Mouse (Mus musculus): ENCODE results near the gene Hecw1. TPM values are rescaled to one million over a fixed set of nuclear protein-coding genes. Genes with fewer than 3 reads are reported as not detected.

Hecw1 gene
- not detected in 2 replicates for total RNA-seq (2021)
- long read RNA-seq: 0 reads

- DNase-seq: no peak
These were observed at the start of gene Hecw1 for GRCm38 (mm10) chr13:14522906-14523269. Gene Hecw1 (minus strand): TSS chr13:14523228.

- no peak for DNase-seq
These were observed 38.3 kb upstream of the Hecw1 start for GRCm38 (mm10) chr13:14561336-14561735.

GRCm38 (mm10) chr13:14552628-14553027 is 29.6 kb upstream of the Hecw1 start:
- DNase-seq: no peak

- no peak for DNase-seq
These were observed 19.8 kb upstream of the Hecw1 start for GRCm38 (mm10) chr13:14542860-14543259.

GRCm38 (mm10) chr13:14522128-14522905 is 711 bp downstream of the Hecw1 start:
- no peak for DNase-seq

GRCm38 (mm10) chr13:14521746-14522127 is 1.3 kb downstream of the Hecw1 start:
- no peak for DNase-seq

- no peak for DNase-seq
These were observed 3.4 kb downstream of the Hecw1 start for GRCm38 (mm10) chr13:14519605-14520004.

- no peak for DNase-seq
These were observed 5.5 kb downstream of the Hecw1 start for GRCm38 (mm10) chr13:14517478-14517877.

GRCm38 (mm10) chr13:14515106-14515505 is 7.9 kb downstream of the Hecw1 start:
- DNase-seq: no peak

- no peak for DNase-seq
These were observed 9.1 kb downstream of the Hecw1 start for GRCm38 (mm10) chr13:14513934-14514333.

- DNase-seq: no peak
These were observed 16.3 kb downstream of the Hecw1 start for GRCm38 (mm10) chr13:14506765-14507164.

- DNase-seq: no peak
These were observed 22.8 kb downstream of the Hecw1 start for GRCm38 (mm10) chr13:14500251-14500650.

- no peak for DNase-seq
These were observed 24.2 kb downstream of the Hecw1 start for GRCm38 (mm10) chr13:14498780-14499179.

- no peak for DNase-seq
These were observed 26.1 kb downstream of the Hecw1 start for GRCm38 (mm10) chr13:14496954-14497353.

- DNase-seq: no peak
These were observed 35.2 kb downstream of the Hecw1 start for GRCm38 (mm10) chr13:14487812-14488211.

GRCm38 (mm10) chr13:14471121-14471520 is 51.9 kb downstream of the Hecw1 start:
- no peak for DNase-seq

- DNase-seq: no peak
These were observed 55.5 kb downstream of the Hecw1 start for GRCm38 (mm10) chr13:14467517-14467916.

GRCm38 (mm10) chr13:14461036-14461435 is 62.0 kb downstream of the Hecw1 start:
- DNase-seq: no peak

GRCm38 (mm10) chr13:14457043-14457442 is 66.0 kb downstream of the Hecw1 start:
- no peak for DNase-seq

GRCm38 (mm10) chr13:14439540-14439939 is 83.5 kb downstream of the Hecw1 start:
- DNase-seq: no peak

GRCm38 (mm10) chr13:14428845-14429553 is 94.0 kb downstream of the Hecw1 start:
- no peak for DNase-seq

- DNase-seq: no peak
These were observed 98.2 kb downstream of the Hecw1 start for GRCm38 (mm10) chr13:14424836-14425235.

GRCm38 (mm10) chr13:14413405-14413804 is 109.6 kb downstream of the Hecw1 start:
- no peak for DNase-seq

GRCm38 (mm10) chr13:14374470-14374869 is 148.6 kb downstream of the Hecw1 start:
- DNase-seq: no peak
